Mouse (Mus musculus) heart, embryonic 16.5 days (tissue): ENCODE measurements around the gene Tpk1. TPM values are rescaled to one million over a fixed set of nuclear protein-coding genes. Genes with fewer than 3 reads are reported as not detected.
A peak's percentile ranks its signal among the peaks of the same experiment; 100 is the strongest.

ENCODE experiments used
- ATAC-seq: fragments of 200-750 bp; cut with Nextera tagmentation; replicated peaks from 2 replicates; pipeline ENCODE4 v1.8.0; 2017; ENCODE audit warnings: moderate number of reproducible peaks; ENCODE audit not compliant: insufficient read depth, low FRiP score; ENCODE audit errors: extremely low read depth
- H3K27ac ChIP-seq: fragments of 300-500 bp; sonication (generic); 2 replicates; pipeline ENCODE4 v1.5.1; 2014; ENCODE audit warnings: mild to moderate bottlenecking, low read length, control low read depth, moderate library complexity
- H3K27me3 ChIP-seq: fragments of 300-500 bp; sonication (generic); 2 replicates; pipeline ENCODE4 v1.6.1; 2014; ENCODE audit warnings: low read length, mixed read lengths; ENCODE audit not compliant: control insufficient read depth, insufficient read depth
- H3K36me3 ChIP-seq: fragments of 300-500 bp; sonication (generic); 2 replicates; pipeline ENCODE4 v1.6.1; 2014; ENCODE audit not compliant: control insufficient read depth, insufficient read depth
- H3K4me1 ChIP-seq: fragments of 300-500 bp; sonication (generic); 2 replicates; pipeline ENCODE4 v1.6.1; 2014; ENCODE audit warnings: low read length, mixed read lengths; ENCODE audit not compliant: control insufficient read depth, insufficient read depth
- H3K4me2 ChIP-seq: fragments of 300-500 bp; sonication (generic); 2 replicates; pipeline ENCODE4 v1.6.1; 2014; ENCODE audit warnings: low read depth, mild to moderate bottlenecking, control low read depth, low read length
- H3K4me3 ChIP-seq: fragments of 300-500 bp; sonication (generic); 2 replicates; pipeline ENCODE4 v1.5.1; 2014; ENCODE audit warnings: mild to moderate bottlenecking, control low read depth, low read length
- H3K9ac ChIP-seq: fragments of 300-500 bp; sonication (generic); 2 replicates; pipeline ENCODE4 v1.6.1; 2014; ENCODE audit warnings: low read length, control low read depth
- H3K9me3 ChIP-seq: fragments of 300-500 bp; sonication (generic); replicated peaks from 2 replicates; pipeline ENCODE4 v1.6.1; 2016; ENCODE audit warnings: low read length; ENCODE audit not compliant: control insufficient read depth
- WGBS: fragments of 180-500 bp; shearing (Covaris S2); extraction: QIAGEN DNeasy Blood & Tissue Kit; methylation state at CpG from one replicate; pipeline ENCODE4 v1.1.7; 2014; 5-methylcytosine and 5-hydroxymethylcytosine counted together
- polyA plus RNA-seq: library from polyadenylated mRNA; unstranded; fragments of >200 nt; fragmentation: Nextera tagmentation; extraction: Ambion mirVana; gene quantifications from 2 replicates; pipeline ENCODE4 v1.2.1, GENCODE M21; 2015

Tpk1 gene
- polyA plus RNA-seq, 1 experiment from 2014 or later = 7.7 TPM

DNA sequence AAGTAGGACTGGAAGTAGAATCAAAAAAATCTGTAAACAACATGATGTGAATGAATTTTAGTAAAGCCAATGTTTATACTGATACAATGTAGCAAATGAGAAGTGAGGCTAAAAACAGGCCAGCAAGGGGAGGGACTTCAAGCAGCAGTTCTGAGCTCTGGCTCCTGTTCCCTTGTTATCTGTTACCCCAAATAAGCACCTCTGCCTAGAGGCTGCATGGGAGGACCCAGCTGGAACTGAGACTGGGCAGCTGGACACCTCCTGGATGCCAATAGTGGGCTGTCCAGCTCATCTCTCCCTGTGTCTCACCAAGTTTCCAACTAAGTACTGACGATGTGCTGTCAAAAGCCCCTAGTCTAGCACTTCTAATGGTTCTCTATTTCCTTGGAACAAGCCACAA lies 257.1 kb downstream of the Tpk1 start:
- H3K27ac ChIP-seq = 0 out of 2 replicates have a peak overlapping the region, but pooled peaks have one; percentile 16
- WGBS = 71% methylated on average over 1 of the region's 1 CpGs
- H3K4me1 ChIP-seq = no peaks in the 10 kb centered on the region
- no peaks in the 10 kb centered on the region for H3K27me3 ChIP-seq
- no peak overlapping the region for H3K9ac ChIP-seq
- no peaks in the 10 kb centered on the region for H3K9me3 ChIP-seq
- no peak overlapping the region for H3K4me2 ChIP-seq
- peak; percentile 65; the same call in 1 of the 2 replicates for ATAC-seq
- no peaks in the 10 kb centered on the region for H3K36me3 ChIP-seq
- H3K4me3 ChIP-seq = no peak overlapping the region

DNA sequence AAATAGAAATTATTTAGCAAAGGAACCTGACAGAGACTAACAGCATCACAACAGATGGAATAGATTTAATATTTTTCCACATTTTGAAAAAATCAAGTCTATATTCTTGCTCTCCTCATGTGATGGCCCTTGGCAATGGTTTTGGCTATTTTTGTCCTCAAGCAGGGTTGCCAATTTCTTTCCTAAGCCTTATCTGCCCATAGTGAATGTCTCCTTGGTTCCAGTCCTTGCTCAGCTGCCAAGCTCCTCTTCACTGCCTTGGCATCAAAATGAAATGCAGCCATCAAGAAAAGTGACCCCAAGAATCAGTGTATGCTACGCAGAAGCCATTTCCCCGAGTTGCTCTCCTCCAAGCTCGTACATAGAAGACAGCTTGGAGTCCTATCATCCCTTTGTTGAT lies 263.0 kb downstream of the Tpk1 start:
- no peak overlapping the region for H3K4me3 ChIP-seq
- ATAC-seq = no peak
- peak overlapping the region; percentile 13; the same call in 1 of the 2 replicates for H3K27ac ChIP-seq
- H3K9ac ChIP-seq = no peak overlapping the region
- 64% methylated on average over 3 of the region's 3 CpGs for WGBS
- peaks cover 4% of the 10 kb centered on the region; the same call in 1 of the 2 replicates for H3K4me1 ChIP-seq
- H3K9me3 ChIP-seq = no peaks in the 10 kb centered on the region
- H3K27me3 ChIP-seq = no peaks in the 10 kb centered on the region
- no peaks in the 10 kb centered on the region for H3K36me3 ChIP-seq
- no peak overlapping the region for H3K4me2 ChIP-seq

DNA sequence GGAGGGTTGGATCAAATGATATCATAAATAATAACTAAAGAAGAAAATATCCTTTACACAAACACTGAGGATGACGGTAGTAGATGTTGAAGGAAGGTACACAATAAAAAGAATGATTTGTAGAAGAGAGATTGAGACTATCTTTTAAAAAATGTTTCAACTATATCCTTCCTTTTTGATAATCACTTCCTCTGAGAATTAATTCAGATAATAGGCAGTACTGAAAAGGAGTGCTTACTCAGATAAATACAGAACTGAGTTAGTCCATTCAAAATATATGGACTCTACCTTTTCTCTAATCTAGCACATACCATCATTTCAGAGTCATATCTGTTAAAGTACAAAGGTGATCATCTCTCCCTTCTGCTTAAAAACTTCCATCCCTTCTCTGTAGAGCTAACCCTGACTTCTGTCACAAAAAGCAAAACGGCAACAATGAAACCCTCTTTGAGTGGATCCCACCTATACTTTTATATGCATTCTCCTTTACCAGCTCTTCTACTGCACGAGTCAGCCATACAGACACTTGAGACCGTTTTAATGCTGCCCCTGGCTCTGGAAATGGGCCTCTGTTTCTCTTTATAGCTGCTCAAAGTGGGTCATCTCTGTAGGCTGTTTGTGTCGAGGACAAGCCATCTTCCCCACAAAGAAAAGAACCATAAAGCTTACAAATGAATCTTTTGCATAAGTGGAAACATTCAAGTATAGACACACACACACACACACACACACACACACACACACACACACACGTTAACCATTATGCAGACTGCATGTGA lies 263.7 kb downstream of the Tpk1 start:
- no peak for ATAC-seq
- Histone ChIP-seq H3K9ac (no peak overlapping the region), H3K27ac (no peak overlapping the region), H3K4me3 (no peak overlapping the region), H3K4me1 (peaks cover 4% of the 10 kb centered on the region; the same call in 1 of the 2 replicates), H3K36me3 (no peaks in the 10 kb centered on the region), H3K27me3 (no peaks in the 10 kb centered on the region), H3K9me3 (no peaks in the 10 kb centered on the region), H3K4me2 (no peak overlapping the region)
- WGBS = 69% methylated on average over 6 of the region's 6 CpGs

DNA sequence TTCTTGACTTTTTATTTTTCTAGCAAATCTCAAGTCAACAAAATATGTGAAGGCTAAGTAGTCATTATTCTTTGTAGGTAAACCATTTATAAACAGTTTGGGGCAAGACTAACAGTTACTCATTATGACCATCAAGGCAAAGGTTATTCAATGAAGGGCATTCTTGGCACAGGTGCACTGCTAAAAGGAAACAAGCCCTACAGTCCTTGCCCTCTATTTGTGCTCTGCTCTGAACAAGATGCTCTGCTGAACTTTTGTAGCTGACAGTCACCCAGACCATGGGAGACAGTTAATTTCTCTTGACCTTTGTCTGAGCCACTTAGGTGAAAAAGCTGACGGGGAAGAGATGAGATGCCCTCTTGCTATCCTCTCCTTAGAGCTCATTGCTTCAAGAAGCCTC lies 269.7 kb downstream of the Tpk1 start:
- no peaks in the 10 kb centered on the region for H3K36me3 ChIP-seq
- H3K9ac ChIP-seq = no peak overlapping the region
- no peaks in the 10 kb centered on the region for H3K4me1 ChIP-seq
- ATAC-seq = no peak
- H3K9me3 ChIP-seq = no peaks in the 10 kb centered on the region
- 74% methylated on average over 1 of the region's 1 CpGs for WGBS
- H3K27me3 ChIP-seq = no peaks in the 10 kb centered on the region
- no peak overlapping the region for H3K27ac ChIP-seq
- H3K4me3 ChIP-seq = no peak overlapping the region
- H3K4me2 ChIP-seq = no peak overlapping the region

DNA sequence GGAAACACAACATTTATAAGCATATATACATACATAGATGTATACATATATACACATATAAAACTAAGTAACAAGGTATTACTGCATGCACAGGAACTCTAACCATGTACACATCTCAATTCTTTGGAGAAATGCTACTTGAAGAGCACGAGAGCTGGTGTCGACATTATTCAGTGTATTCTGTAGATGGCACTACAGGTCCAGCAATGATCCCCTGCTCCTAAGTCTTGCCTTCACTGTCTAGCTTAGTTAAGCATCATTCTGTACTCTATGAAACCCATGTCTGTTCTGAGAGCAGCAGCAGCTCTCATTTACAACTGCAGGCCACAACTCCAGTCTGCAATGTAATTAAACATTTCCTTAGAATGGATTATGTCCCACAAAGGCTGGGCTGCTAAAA lies 270.5 kb downstream of the Tpk1 start:
- H3K9me3 ChIP-seq = no peaks in the 10 kb centered on the region
- WGBS = 60% methylated on average over 2 of the region's 2 CpGs
- no peak for ATAC-seq

DNA sequence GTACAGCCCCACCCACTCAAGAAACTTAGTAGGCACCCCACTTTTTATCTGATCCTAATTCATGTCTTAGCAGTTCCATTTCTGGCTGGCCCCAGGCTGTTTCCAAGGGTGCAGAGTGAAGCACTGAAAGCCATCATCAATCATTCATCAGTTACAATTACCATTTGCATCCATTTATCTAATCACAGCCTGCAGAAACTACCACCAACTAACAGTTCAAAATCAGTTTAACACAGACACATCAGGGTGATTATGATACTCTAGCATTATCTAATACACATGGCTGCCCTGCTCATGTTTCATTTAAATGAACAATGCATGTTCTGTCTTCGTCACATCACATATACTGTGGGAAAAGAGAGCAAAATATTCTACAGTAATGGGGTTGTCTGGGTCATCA lies 274.7 kb downstream of the Tpk1 start:
- no peak overlapping the region for H3K9ac ChIP-seq
- H3K36me3 ChIP-seq = no peaks in the 10 kb centered on the region
- H3K27me3 ChIP-seq = no peaks in the 10 kb centered on the region
- 92% methylated on average over 1 of the region's 1 CpGs for WGBS
- no peak overlapping the region for H3K4me3 ChIP-seq
- H3K4me1 ChIP-seq = peaks cover 6% of the 10 kb centered on the region; the same call in 1 of the 2 replicates
- no peaks in the 10 kb centered on the region for H3K9me3 ChIP-seq
- H3K4me2 ChIP-seq = no peak overlapping the region
- H3K27ac ChIP-seq = no peak overlapping the region
- ATAC-seq = no peak

More for the DNA sequence above, 270.5 kb downstream of the Tpk1 start:
- Histone ChIP-seq H3K4me1 (no peaks in the 10 kb centered on the region), H3K9ac (no peak overlapping the region), H3K27ac (no peak overlapping the region), H3K4me3 (no peak overlapping the region), H3K4me2 (no peak overlapping the region), H3K27me3 (no peaks in the 10 kb centered on the region), H3K36me3 (no peaks in the 10 kb centered on the region)

DNA sequence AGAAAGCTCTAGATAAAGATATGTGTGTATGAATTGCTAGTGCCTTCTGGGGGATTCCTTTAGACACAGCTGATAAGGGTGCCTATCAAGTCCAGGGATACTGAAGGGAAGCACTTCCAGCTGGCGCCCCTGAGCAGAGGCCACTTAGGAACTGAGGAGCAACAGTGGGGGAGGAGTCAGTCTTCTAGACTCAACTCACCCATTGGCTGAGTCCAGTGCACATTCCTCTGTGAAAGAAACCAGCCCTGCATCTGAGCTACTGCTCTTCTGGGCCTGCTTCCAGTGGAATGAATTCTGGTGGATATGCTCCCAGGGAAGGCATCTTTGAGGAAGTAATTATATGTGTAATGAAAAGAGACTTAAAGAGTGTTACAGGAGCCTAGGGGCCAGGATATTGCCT lies 278.8 kb downstream of the Tpk1 start:
- no peaks in the 10 kb centered on the region for H3K36me3 ChIP-seq
- H3K4me3 ChIP-seq = no peak overlapping the region
- H3K27ac ChIP-seq = peak overlapping the region; percentile 23; the same call in 1 of the 2 replicates
- no peak overlapping the region for H3K9ac ChIP-seq
- 9% methylated on average over 1 of the region's 1 CpGs for WGBS
- H3K27me3 ChIP-seq = no peaks in the 10 kb centered on the region
- H3K4me2 ChIP-seq = no peak overlapping the region
- H3K4me1 ChIP-seq = peaks cover 6% of the 10 kb centered on the region; the same call in 1 of the 2 replicates
- no peaks in the 10 kb centered on the region for H3K9me3 ChIP-seq
- peak; percentile 92 for ATAC-seq

DNA sequence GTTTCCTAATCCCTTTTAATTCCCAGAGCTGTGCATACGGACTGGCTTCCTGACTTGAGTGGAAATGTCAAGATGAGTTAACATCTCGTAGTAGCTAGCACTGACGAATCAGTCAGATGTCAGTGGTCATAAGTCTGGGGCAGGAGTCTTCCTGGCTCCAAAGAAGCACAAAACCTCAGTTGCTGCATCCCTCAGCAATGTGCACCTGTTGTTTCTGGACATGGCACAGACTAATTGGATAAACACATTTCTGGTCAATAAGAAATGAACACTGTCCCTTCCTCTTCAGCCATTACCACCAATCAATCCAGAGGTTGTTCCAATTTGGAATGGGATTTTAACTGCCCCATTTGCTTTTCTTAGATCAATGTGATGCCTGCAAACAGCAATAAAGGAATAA lies 281.2 kb downstream of the Tpk1 start:
- H3K9me3 ChIP-seq = no peaks in the 10 kb centered on the region
- H3K27ac ChIP-seq = no peak overlapping the region
- H3K4me2 ChIP-seq = no peak overlapping the region
- peaks cover 8% of the 10 kb centered on the region; the same call in 1 of the 2 replicates for H3K4me1 ChIP-seq
- no peak overlapping the region for H3K4me3 ChIP-seq
- WGBS = 57% methylated on average over 3 of the region's 3 CpGs
- no peaks in the 10 kb centered on the region for H3K36me3 ChIP-seq
- H3K27me3 ChIP-seq = no peaks in the 10 kb centered on the region
- H3K9ac ChIP-seq = no peak overlapping the region
- no peak for ATAC-seq

DNA sequence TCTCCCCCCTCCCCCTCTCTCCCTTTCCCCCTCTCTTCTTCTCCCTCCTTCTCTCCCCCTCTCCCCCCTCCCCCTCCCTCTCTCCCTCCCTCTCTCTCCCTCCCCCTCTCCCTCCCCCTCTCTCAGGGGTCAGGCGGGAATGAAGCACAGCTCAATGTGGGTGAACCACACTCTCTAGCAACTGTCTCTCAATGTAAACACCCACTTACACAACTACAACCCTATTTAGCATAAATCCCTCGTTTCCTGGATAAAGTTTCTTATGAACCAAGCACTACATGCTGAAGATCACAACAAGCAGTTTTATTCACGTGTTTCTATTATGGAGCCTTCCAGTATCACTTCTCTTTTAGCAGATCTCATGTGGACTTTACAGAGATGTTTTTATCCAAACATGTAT lies 281.8 kb downstream of the Tpk1 start:
- H3K9ac ChIP-seq = no peak overlapping the region
- no peak overlapping the region for H3K4me2 ChIP-seq
- H3K4me1 ChIP-seq = peaks cover 8% of the 10 kb centered on the region; the same call in 1 of the 2 replicates
- no peak for ATAC-seq
- no peak overlapping the region for H3K27ac ChIP-seq
- 67% methylated on average over 3 of the region's 3 CpGs for WGBS
- H3K27me3 ChIP-seq = no peaks in the 10 kb centered on the region
- no peaks in the 10 kb centered on the region for H3K9me3 ChIP-seq
- no peaks in the 10 kb centered on the region for H3K36me3 ChIP-seq
- no peak overlapping the region for H3K4me3 ChIP-seq
